Mouse (Mus musculus): ENCODE results near the gene Phospho2. TPM values are rescaled to one million over a fixed set of nuclear protein-coding genes. Genes with fewer than 3 reads are reported as not detected.
"Not testable (repeated sequence)": the region's sequence is repeated elsewhere in the genome, so short reads cannot be mapped to it uniquely, and the experiment has no call there.

Phospho2 gene
- polyA plus RNA-seq, 1 experiment from 2014 or later = 24.4 TPM

- no peak overlapping the region for H3K4me3 ChIP-seq (ENCODE audit: low read depth, low read length)
- no peak overlapping the region for H3K27ac ChIP-seq (ENCODE audit: low read depth)
- no peak for ATAC-seq (ENCODE audit: insufficient read depth)
- 46% methylated on average over 5 of the region's 5 CpGs for WGBS
- H3K27me3 ChIP-seq (ENCODE audit: insufficient read depth, low read length) = no peaks in the 10 kb centered on the region
- no peaks in the 10 kb centered on the region for H3K4me1 ChIP-seq (ENCODE audit: insufficient read depth)
- TF ChIP-seq CTCF (IDR thresholded peaks at IDR 0.05; ENCODE audit: low read depth) = peak; percentile 26; the same call in 1 of the 2 replicates
- H3K9me3 ChIP-seq (ENCODE audit: low read depth, low read length) = no peaks in the 10 kb centered on the region
- no peak overlapping the region for H3K4me2 ChIP-seq
- H3K36me3 ChIP-seq (ENCODE audit: insufficient read depth) = no peaks in the 10 kb centered on the region
- no peak overlapping the region for H3K9ac ChIP-seq
- DNase-seq = peak; percentile 19
Observed at GRCm38 (mm10) chr2:69778836-69779177, 10.6 kb upstream of the Phospho2 start.

GRCm38 (mm10) chr2:69788974-69789373 is 449 bp upstream of the Phospho2 start:
- no peak for TF ChIP-seq CTCF (IDR thresholded peaks at IDR 0.05; ENCODE audit: low read depth)

GRCm38 (mm10) chr2:69790285-69790684 is 862 bp downstream of the Phospho2 start:
- Histone ChIP-seq H3K4me1 (ENCODE audit: insufficient read depth) (no peaks in the 10 kb centered on the region), H3K27me3 (ENCODE audit: insufficient read depth, low read length) (no peaks in the 10 kb centered on the region), H3K9me3 (ENCODE audit: low read depth, low read length) (no peaks in the 10 kb centered on the region), H3K27ac (ENCODE audit: low read depth) (peak overlapping the region; percentile 80; the same call in 1 of the 2 replicates), H3K36me3 (ENCODE audit: insufficient read depth) (peaks cover 25% of the 10 kb centered on the region), H3K4me3 (ENCODE audit: low read depth, low read length) (peak overlapping the region; percentile 67), H3K9ac (peak overlapping the region; percentile 67), H3K4me2 (peak overlapping the region; percentile 89)
- 2% methylated on average over 10 of the region's 10 CpGs for WGBS
- ATAC-seq (ENCODE audit: insufficient read depth) = peak; percentile 56
- TF ChIP-seq CTCF (IDR thresholded peaks at IDR 0.05; ENCODE audit: low read depth) = peak; percentile 89
- DNase-seq = peak; percentile 94

More at GRCm38 (mm10) chr2:69788974-69789373, 449 bp upstream of the Phospho2 start:
- DNase-seq (peak; percentile 23), ATAC-seq (ENCODE audit: insufficient read depth) (peak; percentile 40)
- Histone ChIP-seq H3K27ac (ENCODE audit: low read depth) (peak overlapping the region; percentile 75; the same call in 1 of the 2 replicates), H3K36me3 (ENCODE audit: insufficient read depth) (peaks cover 15% of the 10 kb centered on the region), H3K4me1 (ENCODE audit: insufficient read depth) (no peaks in the 10 kb centered on the region), H3K27me3 (ENCODE audit: insufficient read depth, low read length) (no peaks in the 10 kb centered on the region), H3K4me2 (peak overlapping the region; percentile 89), H3K9me3 (ENCODE audit: low read depth, low read length) (no peaks in the 10 kb centered on the region), H3K9ac (peak overlapping the region; percentile 67), H3K4me3 (ENCODE audit: low read depth, low read length) (peak overlapping the region; percentile 67)
- 17% methylated on average over 9 of the region's 9 CpGs for WGBS

GRCm38 (mm10) chr2:69790722-69791121 is 1.3 kb downstream of the Phospho2 start:
- 68% methylated on average over 4 of the region's 4 CpGs for WGBS
- Histone ChIP-seq H3K4me3 (ENCODE audit: low read depth, low read length) (peak overlapping the region; percentile 67), H3K9ac (no peak overlapping the region)

GRCm38 (mm10) chr2:69802911-69803312 is 13.5 kb downstream of the Phospho2 start:
- Histone ChIP-seq H3K27me3 (ENCODE audit: insufficient read depth, low read length) (no peaks in the 10 kb centered on the region), H3K36me3 (ENCODE audit: insufficient read depth) (no peaks in the 10 kb centered on the region), H3K9me3 (ENCODE audit: low read depth, low read length) (no peaks in the 10 kb centered on the region), H3K4me2 (no peak overlapping the region), H3K4me1 (ENCODE audit: insufficient read depth) (no peaks in the 10 kb centered on the region), H3K27ac (ENCODE audit: low read depth) (no peak overlapping the region), H3K9ac (no peak overlapping the region), H3K4me3 (ENCODE audit: low read depth, low read length) (no peak overlapping the region)
- ATAC-seq (ENCODE audit: insufficient read depth) (peak; percentile 75; the same call in 1 of the 2 replicates), DNase-seq (peak; percentile 69)
- 58% methylated on average over 5 of the region's 5 CpGs for WGBS
- TF ChIP-seq CTCF (IDR thresholded peaks at IDR 0.05; ENCODE audit: low read depth) = peak; percentile 74

More at GRCm38 (mm10) chr2:69790722-69791121, 1.3 kb downstream of the Phospho2 start:
- DNase-seq (no peak), ATAC-seq (ENCODE audit: insufficient read depth) (no peak)
- H3K4me2 ChIP-seq = peak overlapping the region; percentile 89
- no peaks in the 10 kb centered on the region for H3K27me3 ChIP-seq (ENCODE audit: insufficient read depth, low read length)
- TF ChIP-seq CTCF (IDR thresholded peaks at IDR 0.05; ENCODE audit: low read depth) = no peak
- H3K4me1 ChIP-seq (ENCODE audit: insufficient read depth) = no peaks in the 10 kb centered on the region
- no peaks in the 10 kb centered on the region for H3K9me3 ChIP-seq (ENCODE audit: low read depth, low read length)
- H3K36me3 ChIP-seq (ENCODE audit: insufficient read depth) = peaks cover 29% of the 10 kb centered on the region
- H3K27ac ChIP-seq (ENCODE audit: low read depth) = no peak overlapping the region

GRCm38 (mm10) chr2:69803756-69804155 is 14.3 kb downstream of the Phospho2 start:
- ATAC-seq (ENCODE audit: insufficient read depth) = no peak
- Histone ChIP-seq H3K4me1 (ENCODE audit: insufficient read depth) (no peaks in the 10 kb centered on the region), H3K4me2 (no peak overlapping the region), H3K27ac (ENCODE audit: low read depth) (no peak overlapping the region), H3K27me3 (ENCODE audit: insufficient read depth, low read length) (no peaks in the 10 kb centered on the region), H3K36me3 (ENCODE audit: insufficient read depth) (no peaks in the 10 kb centered on the region), H3K9ac (no peak overlapping the region), H3K4me3 (ENCODE audit: low read depth, low read length) (no peak overlapping the region), H3K9me3 (ENCODE audit: low read depth, low read length) (no peaks in the 10 kb centered on the region)
- TF ChIP-seq CTCF (IDR thresholded peaks at IDR 0.05; ENCODE audit: low read depth) = no peak
- 64% methylated on average over 8 of the region's 8 CpGs for WGBS
- no peak for DNase-seq

- not testable (repeated sequence) for H3K27me3 ChIP-seq (ENCODE audit: insufficient read depth, low read length); H3K4me2 ChIP-seq; ATAC-seq (ENCODE audit: insufficient read depth); H3K4me3 ChIP-seq (ENCODE audit: low read depth, low read length); H3K4me1 ChIP-seq (ENCODE audit: insufficient read depth); DNase-seq; H3K9me3 ChIP-seq (ENCODE audit: low read depth, low read length); H3K27ac ChIP-seq (ENCODE audit: low read depth); H3K36me3 ChIP-seq (ENCODE audit: insufficient read depth); H3K9ac ChIP-seq
- WGBS = 80% methylated on average over 8 of the region's 9 CpGs
Observed at GRCm38 (mm10) chr2:69804663-69805062, 15.2 kb downstream of the Phospho2 start.

GRCm38 (mm10) chr2:69810169-69810568 is 20.7 kb downstream of the Phospho2 start:
- Histone ChIP-seq H3K4me3 (ENCODE audit: low read depth, low read length) (no peak overlapping the region), H3K36me3 (ENCODE audit: insufficient read depth) (no peaks in the 10 kb centered on the region), H3K27me3 (ENCODE audit: insufficient read depth, low read length) (no peaks in the 10 kb centered on the region), H3K4me2 (no peak overlapping the region), H3K4me1 (ENCODE audit: insufficient read depth) (no peaks in the 10 kb centered on the region), H3K9ac (no peak overlapping the region), H3K9me3 (ENCODE audit: low read depth, low read length) (no peaks in the 10 kb centered on the region), H3K27ac (ENCODE audit: low read depth) (no peak overlapping the region)
- ATAC-seq (ENCODE audit: insufficient read depth) (no peak), DNase-seq (no peak)
- 52% methylated on average over 15 of the region's 15 CpGs for WGBS
- no peak for TF ChIP-seq CTCF (IDR thresholded peaks at IDR 0.05; ENCODE audit: low read depth)

GRCm38 (mm10) chr2:69811349-69811748 is 21.9 kb downstream of the Phospho2 start:
- H3K4me3 ChIP-seq (ENCODE audit: low read depth, low read length); DNase-seq; H3K9me3 ChIP-seq (ENCODE audit: low read depth, low read length); H3K4me2 ChIP-seq; H3K27ac ChIP-seq (ENCODE audit: low read depth); ATAC-seq (ENCODE audit: insufficient read depth); H3K27me3 ChIP-seq (ENCODE audit: insufficient read depth, low read length); H3K36me3 ChIP-seq (ENCODE audit: insufficient read depth); H3K4me1 ChIP-seq (ENCODE audit: insufficient read depth); H3K9ac ChIP-seq: not testable (repeated sequence)
- 54% methylated on average over 7 of the region's 7 CpGs for WGBS
